Mouse (Mus musculus) MEL (cell line): ENCODE data around the gene Gm813. TPM values are rescaled to one million over a fixed set of nuclear protein-coding genes. Genes with fewer than 3 reads are reported as not detected.

Experiments
- DNase-seq: peaks from one replicate; pipeline ENCODE4 v3.0.0; 2011; ENCODE audit warnings: low read depth, low spot score
- H3K27ac ChIP-seq: 2 replicates; pipeline ENCODE4 v1.5.1; 2012; ENCODE audit warnings: low read depth, mild to moderate bottlenecking, control low read depth, low read length, moderate library complexity; ENCODE audit not compliant: control insufficient read depth
- H3K27me3 ChIP-seq, 2 experiments: fragments of 150-350 bp in 1 of 2; sonication (generic) in 1 of 2; 2 replicates each; pipeline ENCODE4 v1.6.1; 2012; ENCODE audit warnings: low read length in 2 of 2, mild to moderate bottlenecking in 2 of 2, improper control_type of control experiment in 1 of 2, moderate library complexity in 1 of 2; ENCODE audit not compliant: insufficient read depth in 2 of 2, control insufficient read depth in 1 of 2
- H3K36me3 ChIP-seq, 2 experiments: 2 replicates each; pipeline ENCODE4 v1.6.1; 2012 to 2014; ENCODE audit warnings: low read length in 2 of 2, improper control_type of control experiment in 1 of 2, inconsistent platforms in 1 of 2, mild to moderate bottlenecking in 1 of 2; ENCODE audit not compliant: insufficient read depth in 2 of 2, control insufficient read depth in 1 of 2
- H3K4me1 ChIP-seq, 2 experiments: fragments of 150-350 bp in 1 of 2; sonication (generic) in 1 of 2; 2 replicates each; pipeline ENCODE4 v1.6.1; 2012; ENCODE audit warnings: low read length in 2 of 2, improper control_type of control experiment in 1 of 2, mild to moderate bottlenecking in 1 of 2; ENCODE audit not compliant: insufficient read depth in 2 of 2, control insufficient read depth in 1 of 2
- H3K4me3 ChIP-seq, 2 experiments: fragments of 150-350 bp in 1 of 2; sonication (generic) in 1 of 2; 2 replicates each; pipeline ENCODE4 v1.5.1; 2012; ENCODE audit warnings: low read depth in 2 of 2, low read length in 2 of 2, mild to moderate bottlenecking in 2 of 2, moderate library complexity in 2 of 2, control low read depth in 1 of 2, improper control_type of control experiment in 1 of 2; ENCODE audit not compliant: control insufficient read depth in 1 of 2, insufficient read depth in 1 of 2
- H3K79me2 ChIP-seq: 2 replicates; pipeline ENCODE4 v1.6.1; 2012; ENCODE audit warnings: mild to moderate bottlenecking, low read length, moderate library complexity; ENCODE audit not compliant: control insufficient read depth, poor library complexity, insufficient read depth
- H3K9ac ChIP-seq: 2 replicates; pipeline ENCODE4 v1.6.1; 2012; ENCODE audit warnings: low read depth, mild to moderate bottlenecking, control low read depth, low read length, moderate library complexity; ENCODE audit not compliant: control insufficient read depth, poor library complexity, severe bottlenecking
- H3K9me3 ChIP-seq: fragments of 150-350 bp; sonication (generic); replicated peaks from 2 replicates; pipeline ENCODE4 v1.6.1; 2012; ENCODE audit warnings: mild to moderate bottlenecking, low read length, improper control_type of control experiment, moderate library complexity; ENCODE audit not compliant: insufficient read depth
- CHD1 ChIP-seq: IDR thresholded peaks from 2 replicates; pipeline ENCODE4 v1.6.1; 2012; ENCODE audit warnings: low read depth, mild to moderate bottlenecking, inconsistent platforms, low read length, improper control_type of control experiment
- CHD2 ChIP-seq: IDR thresholded peaks from 2 replicates; pipeline ENCODE4 v1.6.1; 2011; ENCODE audit warnings: low read length, improper control_type of control experiment
- CTCF ChIP-seq, 3 experiments: IDR thresholded peaks in 2 of 3; conservative IDR thresholded peaks in 1 of 3; 2 replicates each; pipeline ENCODE4 v1.5.1; 2011 to 2012; ENCODE audit warnings: low read length in 3 of 3, low read depth in 2 of 3, mild to moderate bottlenecking in 2 of 3, improper control_type of control experiment in 1 of 3, inconsistent platforms in 1 of 3, mixed read lengths in 1 of 3, moderate library complexity in 1 of 3; ENCODE audit not compliant: control insufficient read depth in 1 of 3, insufficient read depth in 1 of 3, poor library complexity in 1 of 3, severe bottlenecking in 1 of 3
- ELF1 ChIP-seq: IDR thresholded peaks from 2 replicates; pipeline ENCODE4 v1.6.1; 2014; ENCODE audit warnings: low read depth, mild to moderate bottlenecking, inconsistent platforms, low read length, improper control_type of control experiment, moderate library complexity
- EP300 ChIP-seq, 2 experiments: IDR thresholded peaks; 2 replicates each; pipeline ENCODE4 v1.6.1; 2011; ENCODE audit warnings: improper control_type of control experiment in 2 of 2, low read length in 2 of 2, low read depth in 1 of 2, mild to moderate bottlenecking in 1 of 2
- ETS1 ChIP-seq: IDR thresholded peaks from 2 replicates; pipeline ENCODE4 v1.6.1; 2012; ENCODE audit warnings: low read depth, mild to moderate bottlenecking, inconsistent platforms, low read length, improper control_type of control experiment, moderate library complexity
- GATA1 ChIP-seq: IDR thresholded peaks from 2 replicates; pipeline ENCODE4 v1.6.1; 2011; ENCODE audit warnings: low read depth, low read length, improper control_type of control experiment
- HCFC1 ChIP-seq: IDR thresholded peaks from 2 replicates; pipeline ENCODE4 v1.6.1; 2012; ENCODE audit warnings: low read depth, mild to moderate bottlenecking, inconsistent platforms, low read length, improper control_type of control experiment, moderate library complexity
- MAX ChIP-seq: IDR thresholded peaks from 2 replicates; pipeline ENCODE4 v1.6.1; 2011; ENCODE audit warnings: low read length, improper control_type of control experiment
- MAZ ChIP-seq: IDR thresholded peaks from 2 replicates; pipeline ENCODE4 v1.6.1; 2012; ENCODE audit warnings: low read depth, mild to moderate bottlenecking, inconsistent platforms, low read length, improper control_type of control experiment
- MEF2A ChIP-seq: IDR thresholded peaks from 2 replicates; pipeline ENCODE4 v1.6.1; 2014; ENCODE audit warnings: low read depth, mild to moderate bottlenecking, inconsistent platforms, low read length, improper control_type of control experiment; ENCODE audit not compliant: poor library complexity, insufficient replicate concordance, severe bottlenecking; ENCODE audit errors: extremely low read depth
- MXI1 ChIP-seq: IDR thresholded peaks from 2 replicates; pipeline ENCODE4 v1.6.1; 2011; ENCODE audit warnings: mild to moderate bottlenecking, low read depth, low read length, improper control_type of control experiment
- MYB ChIP-seq: IDR thresholded peaks from 2 replicates; pipeline ENCODE4 v1.6.1; 2011; ENCODE audit warnings: mild to moderate bottlenecking, low read depth, low read length, improper control_type of control experiment
- MYC ChIP-seq: IDR thresholded peaks from 2 replicates; pipeline ENCODE4 v1.6.1; 2011; ENCODE audit warnings: low read depth, mild to moderate bottlenecking, low read length, improper control_type of control experiment, moderate library complexity
- NRF1 ChIP-seq: IDR thresholded peaks from 2 replicates; pipeline ENCODE4 v1.6.1; 2014; ENCODE audit warnings: low read depth, mild to moderate bottlenecking, inconsistent platforms, low read length, improper control_type of control experiment, moderate library complexity; ENCODE audit not compliant: poor library complexity, insufficient read depth, severe bottlenecking
- SIN3A ChIP-seq: IDR thresholded peaks from 2 replicates; pipeline ENCODE4 v1.6.1; 2012; ENCODE audit warnings: low read length, improper control_type of control experiment, inconsistent platforms
- SMC3 ChIP-seq: IDR thresholded peaks from 2 replicates; pipeline ENCODE4 v1.6.1; 2011; ENCODE audit warnings: low read depth, low read length, improper control_type of control experiment
- TAL1 ChIP-seq: IDR thresholded peaks from 2 replicates; pipeline ENCODE4 v1.6.1; 2012; ENCODE audit warnings: mild to moderate bottlenecking, inconsistent platforms, low read length, moderate library complexity, mixed read lengths
- TBP ChIP-seq: IDR thresholded peaks from 2 replicates; pipeline ENCODE4 v1.8.0; 2011; ENCODE audit warnings: low read depth, low read length, improper control_type of control experiment
- TCF12 ChIP-seq: IDR thresholded peaks from 2 replicates; pipeline ENCODE4 v1.6.1; 2014; ENCODE audit warnings: low read depth, mild to moderate bottlenecking, inconsistent platforms, low read length, improper control_type of control experiment, moderate library complexity
- USF1 ChIP-seq: IDR thresholded peaks from 2 replicates; pipeline ENCODE4 v1.6.1; 2014; ENCODE audit warnings: low read depth, mild to moderate bottlenecking, inconsistent platforms, low read length, improper control_type of control experiment, moderate library complexity
- ZC3H11A ChIP-seq: IDR thresholded peaks from 2 replicates; pipeline ENCODE4 v1.6.1; 2012; ENCODE audit warnings: low read depth, mild to moderate bottlenecking, inconsistent platforms, low read length, improper control_type of control experiment
- ZKSCAN1 ChIP-seq: IDR thresholded peaks from 2 replicates; pipeline ENCODE4 v1.6.1; 2012; ENCODE audit warnings: low read depth, mild to moderate bottlenecking, inconsistent platforms, low read length, improper control_type of control experiment, moderate library complexity
- ZMIZ1 ChIP-seq: IDR thresholded peaks from 2 replicates; pipeline ENCODE4 v1.6.1; 2012; ENCODE audit warnings: low read depth, mild to moderate bottlenecking, inconsistent platforms, low read length, improper control_type of control experiment, moderate library complexity
- polyA plus RNA-seq, 2 experiments: library from polyadenylated mRNA; stranded (reverse) in 1 of 2; unstranded in 1 of 2; fragments of >175 nt in 1 of 2; fragments of >200 nt in 1 of 2; gene quantifications; 2 replicates each; pipeline versions ENCODE4 v1.2.1 to v1.2.4; 2012; ENCODE audit warnings: low replicate concordance in 2 of 2, low read depth in 1 of 2; ENCODE audit not compliant: insufficient read length in 2 of 2, insufficient read depth in 1 of 2, missing spikeins in 1 of 2
- total RNA-seq: library from RNA; depleted of rRNA; stranded (reverse); fragments of 300-350 nt; gene quantifications from 2 replicates; pipeline ENCODE4 v1.2.3, GENCODE M21; 2012

The Gm813 gene
- total and polyA plus RNA-seq, 3 experiments: not detected

- Histone ChIP-seq H3K4me1 (peaks cover 14 to 24% of the 10 kb centered on the region in 2 experiments), H3K27me3 (no peaks in the 10 kb centered on the region), H3K27ac (no peak overlapping the region), H3K9ac (no peak overlapping the region), H3K9me3 (no peaks in the 10 kb centered on the region), H3K36me3 (peaks cover 0 to 33% of the 10 kb centered on the region in 2 experiments; a peak in 2 of 4 replicates), H3K79me2 (no peaks in the 10 kb centered on the region), H3K4me3 (no peak overlapping the region)
- TF ChIP-seq HCFC1 (no peak), SIN3A (no peak), TCF12 (no peak), MXI1 (no peak), NRF1 (no peak), CHD2 (no peak), ZMIZ1 (no peak), TBP (no peak), MAZ (no peak), MEF2A (no peak), MYC (no peak)
- no peak for DNase-seq
These were observed 47.0 kb upstream of the Gm813 start for GRCm38 (mm10) chr16:58663816-58664215.

DNA sequence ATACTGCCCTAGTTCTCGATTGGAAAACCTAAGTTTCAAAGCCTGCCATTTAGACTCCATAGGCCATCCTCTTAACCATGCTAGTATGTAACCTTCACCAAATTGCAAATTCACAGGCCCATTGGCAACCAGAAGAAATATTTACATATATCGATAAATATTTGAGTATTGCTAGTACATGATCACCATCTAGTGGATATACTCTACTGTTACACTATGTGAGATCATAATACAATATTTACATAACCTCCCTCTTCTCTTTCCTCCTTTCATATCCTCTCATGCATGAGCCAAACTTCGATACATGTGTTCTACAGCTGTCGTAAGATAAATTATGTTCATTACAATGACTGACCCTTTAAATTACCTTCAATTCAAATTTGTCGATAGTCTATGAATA lies 46.2 kb upstream of the Gm813 start:
- H3K36me3 ChIP-seq: peaks cover 0 to 28% of the 10 kb centered on the region in 2 experiments; a peak in 2 of 4 replicates
- no peaks in the 10 kb centered on the region for H3K79me2 ChIP-seq
- H3K9me3 ChIP-seq: no peaks in the 10 kb centered on the region
- no peak overlapping the region for H3K4me3 ChIP-seq
- no peaks in the 10 kb centered on the region for H3K27me3 ChIP-seq
- H3K9ac ChIP-seq: 0 out of 2 replicates have a peak overlapping the region, but pooled peaks have one; percentile 23
- H3K27ac ChIP-seq: peak overlapping the region; percentile 33; the same call in 1 of the 2 replicates
- peak; percentile 76 for DNase-seq
- H3K4me1 ChIP-seq: peaks cover 12 to 18% of the 10 kb centered on the region in 2 experiments
- TF ChIP-seq ZKSCAN1: no peak
- peak; percentile 98 for TF ChIP-seq SMC3
- TF ChIP-seq ETS1: no peak
- TF ChIP-seq NRF1: no peak
- 0 out of 2 replicates have a peak, but pooled peaks have one; percentile 48 for TF ChIP-seq MYC
- TF ChIP-seq TAL1: no peak
- TF ChIP-seq CHD1: no peak
- no peak for TF ChIP-seq EP300 (IDR thresholded peaks at IDR 0.05; ENCODE audit: low read depth in 1 of 2, low read length in 2 of 2)
- TF ChIP-seq MXI1: no peak
- no peak for TF ChIP-seq MYB
- peak; percentile 95 for TF ChIP-seq ZC3H11A
- TF ChIP-seq ZMIZ1: no peak
- peak; percentile 55; the same call in 1 of the 2 replicates for TF ChIP-seq GATA1
- TF ChIP-seq SIN3A: peak; percentile 64
- TF ChIP-seq USF1: no peak
- TF ChIP-seq ELF1: no peak
- TF ChIP-seq CTCF (IDR thresholded peaks at IDR 0.05 in 2 of 3, conservative IDR thresholded peaks at IDR 0.05 in 1 of 3; ENCODE audit: control insufficient read depth in 1 of 3, insufficient read depth in 1 of 3, low read depth in 2 of 3, low read length in 3 of 3, poor library complexity in 1 of 3, severe bottlenecking in 1 of 3): peak; percentile 39 to 88 (median 45); a peak in 4 of 6 replicates
- TF ChIP-seq MAX: no peak
- TF ChIP-seq, all 39 proteins: peak for 6
